ENCODE assay signal across 21 mouse cellular contexts in genomic region chr10:93098211-93098805, GRCm38 (mm10). TPM values are rescaled to one million over a fixed set of nuclear protein-coding genes. Genes with fewer than 3 reads are reported as not detected.
DNase-seq lines count a peak whose midpoint lies in the region; ATAC-seq lines count a peak whose summit lies in the region.
"Had no signal": no experiment of that assay in that cellular context is flagged by ENCODE, and none has a peak within 500 bp of the region (broad histone marks: within the 10 kb centered on the region; RNA-seq: fewer than 3 reads in every experiment).

No protein-coding gene starts in this region.

- H3K27me3 ChIP-seq in embryonic facial prominence, embryonic 14.5 days (replicated peaks; ENCODE audit: control insufficient read depth, insufficient read depth, low read length), result no peaks in the 10 kb centered on the region
- H3K27me3 ChIP-seq in embryonic facial prominence, embryonic 10.5 days (replicated peaks; ENCODE audit: low read depth, poor library complexity, severe bottlenecking), result no peaks in the 10 kb centered on the region
- H3K27me3 ChIP-seq in lung, embryonic 15.5 days, result no peaks in the 10 kb centered on the region
- no peaks in the 10 kb centered on the region for H3K27me3 ChIP-seq in forebrain, embryonic 12.5 days
- H3K27me3 ChIP-seq: hindbrain, embryonic 12.5 days; neural tube, embryonic 15.5 days; stomach, embryonic 15.5 days had no signal

- ATAC-seq in embryonic facial prominence, embryonic 14.5 days (ENCODE audit: low read depth), result peak; percentile 33; the same call in 1 of the 2 replicates
- peak; percentile 42; the same call in 1 of the 2 replicates for ATAC-seq in lung, embryonic 15.5 days (ENCODE audit: borderline replicate concordance, extremely low read depth, low FRiP score, low TSS enrichment)
- no peak for ATAC-seq in forebrain, embryonic 12.5 days (ENCODE audit: low FRiP score)
- ATAC-seq: forebrain, postnatal 0 days; intestine, postnatal 0 days had no signal

- no peak overlapping the region for H3K4me2 ChIP-seq in embryonic facial prominence, embryonic 14.5 days (ENCODE audit: low read depth, low read length)
- H3K4me2 ChIP-seq in lung, embryonic 15.5 days, result no peak overlapping the region
- H3K4me2 ChIP-seq in forebrain, embryonic 12.5 days, result no peak overlapping the region
- H3K4me2 ChIP-seq: hindbrain, embryonic 12.5 days; midbrain, embryonic 11.5 days; neural tube, embryonic 15.5 days; stomach, embryonic 15.5 days had no signal

- H3K9me3 ChIP-seq in embryonic facial prominence, embryonic 14.5 days (ENCODE audit: control insufficient read depth, low read length), result no peaks in the 10 kb centered on the region
- no peaks in the 10 kb centered on the region for H3K9me3 ChIP-seq in embryonic facial prominence, embryonic 10.5 days
- H3K9me3 ChIP-seq in lung, embryonic 15.5 days, result no peaks in the 10 kb centered on the region
- H3K9me3 ChIP-seq in forebrain, embryonic 12.5 days, result no peaks in the 10 kb centered on the region
- H3K9me3 ChIP-seq: forebrain, embryonic 10.5 days; hindbrain, embryonic 12.5 days; neural tube, embryonic 15.5 days; stomach, embryonic 15.5 days had no signal

- H3K4me1 ChIP-seq in embryonic facial prominence, embryonic 14.5 days (ENCODE audit: control insufficient read depth, insufficient read depth, low read length), result no peaks in the 10 kb centered on the region
- H3K4me1 ChIP-seq in embryonic facial prominence, embryonic 10.5 days, result no peaks in the 10 kb centered on the region
- H3K4me1 ChIP-seq in lung, embryonic 15.5 days, result no peaks in the 10 kb centered on the region
- no peaks in the 10 kb centered on the region; the same call in 1 of the 2 replicates for H3K4me1 ChIP-seq in forebrain, embryonic 12.5 days
- H3K4me1 ChIP-seq: forebrain, embryonic 10.5 days; hindbrain, embryonic 12.5 days; neural tube, embryonic 15.5 days; stomach, embryonic 15.5 days had no signal

- H3K9ac ChIP-seq in embryonic facial prominence, embryonic 14.5 days (ENCODE audit: low read depth, low read length), result no peak overlapping the region
- H3K9ac ChIP-seq in lung, embryonic 15.5 days, result no peak overlapping the region
- no peak overlapping the region for H3K9ac ChIP-seq in forebrain, embryonic 12.5 days
- H3K9ac ChIP-seq: forebrain, postnatal 0 days; hindbrain, embryonic 12.5 days; liver, embryonic 14.5 days; neural tube, embryonic 15.5 days; stomach, embryonic 15.5 days had no signal

- 66% methylated on average over 7 of the region's 7 CpGs for WGBS in embryonic facial prominence, embryonic 14.5 days
- 75% methylated on average over 7 of the region's 7 CpGs for WGBS in embryonic facial prominence, embryonic 10.5 days
- WGBS in lung, embryonic 15.5 days, result 49% methylated on average over 7 of the region's 7 CpGs
- 78% methylated on average over 7 of the region's 7 CpGs for WGBS in forebrain, embryonic 12.5 days

- DNase-seq in embryonic facial prominence, embryonic 14.5 days (ENCODE audit: low spot score), result no peak
- no peak for DNase-seq in embryonic facial prominence, embryonic 10.5 days (ENCODE audit: low spot score)
- no peak for DNase-seq in lung, postnatal 10 days
- DNase-seq in thymus, adult 18-20 months, result peak; percentile 37 to 63
- DNase-seq in thymus, postnatal 36 days, result peak; percentile 42 to 69
- no peak for DNase-seq in cerebellum, adult 8-10 months
- DNase-seq: adrenal gland, postnatal 25 days; cerebellum, adult 9-11 months; forebrain, postnatal 0 days; gastrocnemius, postnatal 14 days; heart, adult 2 months; kidney, postnatal 14 days had no signal

- H3K4me3 ChIP-seq in embryonic facial prominence, embryonic 14.5 days (ENCODE audit: low read depth, low read length), result no peak overlapping the region
- H3K4me3 ChIP-seq in embryonic facial prominence, embryonic 10.5 days, result no peak overlapping the region
- H3K4me3 ChIP-seq in lung, embryonic 15.5 days, result no peak overlapping the region
- H3K4me3 ChIP-seq in forebrain, embryonic 12.5 days (replicated peaks), result no peak overlapping the region
- H3K4me3 ChIP-seq: forebrain, embryonic 10.5 days; heart, adult 2 months; hindbrain, embryonic 12.5 days; neural tube, embryonic 15.5 days; stomach, embryonic 15.5 days had no signal

- H3K27ac ChIP-seq in embryonic facial prominence, embryonic 14.5 days (replicated peaks; ENCODE audit: low read depth, low read length), result no peak overlapping the region
- no peak overlapping the region for H3K27ac ChIP-seq in embryonic facial prominence, embryonic 10.5 days (replicated peaks)
- H3K27ac ChIP-seq in lung, embryonic 15.5 days, result peak overlapping the region; percentile 50
- no peak overlapping the region for H3K27ac ChIP-seq in forebrain, embryonic 12.5 days
- H3K27ac ChIP-seq: forebrain, embryonic 10.5 days; heart, adult 2 months; hindbrain, embryonic 12.5 days; liver, embryonic 14.5 days; neural tube, embryonic 15.5 days; stomach, embryonic 15.5 days had no signal

- no peaks in the 10 kb centered on the region for H3K36me3 ChIP-seq in embryonic facial prominence, embryonic 14.5 days (ENCODE audit: control insufficient read depth, insufficient read depth, low read length)
- no peaks in the 10 kb centered on the region for H3K36me3 ChIP-seq in embryonic facial prominence, embryonic 10.5 days (replicated peaks)
- H3K36me3 ChIP-seq in lung, embryonic 15.5 days, result no peaks in the 10 kb centered on the region
- no peaks in the 10 kb centered on the region for H3K36me3 ChIP-seq in forebrain, embryonic 12.5 days (replicated peaks)
- H3K36me3 ChIP-seq: forebrain, embryonic 10.5 days; hindbrain, embryonic 12.5 days; neural tube, embryonic 15.5 days; stomach, embryonic 15.5 days had no signal

RNA-seq across cellular contexts. Expression of gene Cfap54, which starts 16.9 kb away (rescaled TPM):
- polyA plus RNA-seq in embryonic facial prominence, embryonic 14.5 days (2014; fragmentation: Nextera tagmentation; extraction: Ambion mirVana), result 0.75 and 1.8 TPM in 2 replicates
- polyA plus RNA-seq in embryonic facial prominence, embryonic 10.5 days (2016; fragmentation: Nextera tagmentation; extraction: Ambion mirVana), result 0.36 and 0.42 TPM in 2 replicates
- polyA plus RNA-seq in lung, embryonic 15.5 days (2015; fragmentation: Nextera tagmentation; extraction: Ambion mirVana), result 0.79 and 1.5 TPM in 2 replicates
- 1.3 and 1.5 TPM in 2 replicates for polyA plus RNA-seq in forebrain, embryonic 12.5 days (2016; fragmentation: Nextera tagmentation; extraction: Ambion mirVana)
- polyA plus RNA-seq: intestine, postnatal 0 days had no signal

Comparison
In these comparisons a context has a peak if more than half of its experiments do, and no peak if none do; other contexts are left out.
1. DNase-seq: peak in thymus, adult 18-20 months (2 of 2) and thymus, postnatal 36 days (2 of 2); none in embryonic facial prominence, embryonic 14.5 days (single experiment), embryonic facial prominence, embryonic 10.5 days (single experiment), lung, postnatal 10 days (single experiment) and cerebellum, adult 8-10 months (single experiment).